Mouse (Mus musculus) heart, postnatal 0 days (tissue): ENCODE data around the gene B230118H07Rik.

Source experiments
- CTCF ChIP-seq: IDR thresholded peaks from 2 replicates; pipeline ENCODE4 v1.5.1; 2016; ENCODE audit warnings: antibody characterized with exemption, control low read depth, low read depth
- EP300 ChIP-seq: IDR thresholded peaks from 2 replicates; pipeline ENCODE4 v1.6.1; 2016; ENCODE audit warnings: antibody characterized with exemption, low read depth

- TF ChIP-seq CTCF, result peak; percentile 47
- TF ChIP-seq EP300, result no peak
Observed at GRCm38 (mm10) chr2:101597186-101597585, 52.1 kb downstream of the B230118H07Rik start.
